Mouse (Mus musculus) adipocyte (in vitro differentiated cells): ENCODE measurements around the gene C2cd2l.
A peak's percentile ranks its signal among the peaks of the same experiment; 100 is the strongest.
"Not testable (repeated sequence)": the region's sequence is repeated elsewhere in the genome, so short reads cannot be mapped to it uniquely, and the experiment has no call there.

Experiments used
- DNase-seq: peaks from one replicate; pipeline ENCODE4 v3.0.0-alpha.2; 2016; ENCODE audit warnings: low spot score

Gene C2cd2l

GRCm38 (mm10) chr9:44336093-44336406 is 16.0 kb upstream of the C2cd2l start:
- DNase-seq = no peak

GRCm38 (mm10) chr9:44335331-44336092 is 15.4 kb upstream of the C2cd2l start:
- DNase-seq = peak; percentile 48

- DNase-seq = peak; percentile 99
Measured at GRCm38 (mm10) chr9:44334396-44335330, 14.6 kb upstream of the C2cd2l start, which contains the start of gene H2afx. Gene H2afx, plus strand, starts transcription at chr9:44334694.

- no peak for DNase-seq
Measured at GRCm38 (mm10) chr9:44332918-44333638, 13.0 kb upstream of the C2cd2l start.

GRCm38 (mm10) chr9:44330736-44331135 is 10.7 kb upstream of the C2cd2l start:
- no peak for DNase-seq

- DNase-seq = no peak
Measured at GRCm38 (mm10) chr9:44327926-44328325, 7.8 kb upstream of the C2cd2l start.

- no peak for DNase-seq
Measured at GRCm38 (mm10) chr9:44327064-44327711, 7.1 kb upstream of the C2cd2l start.

GRCm38 (mm10) chr9:44326371-44327063 is 6.4 kb upstream of the C2cd2l start:
- peak; percentile 89 for DNase-seq

GRCm38 (mm10) chr9:44325768-44326370 is 5.8 kb upstream of the C2cd2l start, which contains the start of gene Dpagt1:
Gene Dpagt1, plus strand, starts transcription at chr9:44326019.
- DNase-seq = no peak

- not testable (repeated sequence) for DNase-seq
Measured at GRCm38 (mm10) chr9:44325032-44325767, 5.1 kb upstream of the C2cd2l start.

- DNase-seq = no peak
Measured at GRCm38 (mm10) chr9:44324147-44324546, 4.1 kb upstream of the C2cd2l start.

- DNase-seq = not testable (repeated sequence)
Measured at GRCm38 (mm10) chr9:44323656-44324055, 3.6 kb upstream of the C2cd2l start.

GRCm38 (mm10) chr9:44320799-44321133 is 681 bp upstream of the C2cd2l start:
- DNase-seq = no peak

- DNase-seq = no peak
Measured at GRCm38 (mm10) chr9:44319105-44319886, 789 bp downstream of the C2cd2l start.

- no peak for DNase-seq
Measured at GRCm38 (mm10) chr9:44318826-44319095, 1.3 kb downstream of the C2cd2l start.

- no peak for DNase-seq
Measured at GRCm38 (mm10) chr9:44318076-44318825, 1.8 kb downstream of the C2cd2l start.

GRCm38 (mm10) chr9:44317452-44317851 is 2.6 kb downstream of the C2cd2l start:
- no peak for DNase-seq

GRCm38 (mm10) chr9:44314910-44315309 is 5.2 kb downstream of the C2cd2l start:
- DNase-seq = no peak

- no peak for DNase-seq
Measured at GRCm38 (mm10) chr9:44314257-44314547, 5.9 kb downstream of the C2cd2l start.
